Mouse (Mus musculus) spleen, adult 2 months (tissue): ENCODE results near the gene Elp5. TPM values are rescaled to one million over a fixed set of nuclear protein-coding genes. Genes with fewer than 3 reads are reported as not detected.

Experiments used
- DNase-seq, 2 experiments: peaks; one replicate each; pipeline versions ENCODE4 v3.0.0 to v3.0.0-alpha.2; 2012 to 2021; ENCODE audit warnings: low spot score in 2 of 2, low read depth in 1 of 2
- H3K27ac ChIP-seq: fragments of 200-500 bp; 2 replicates; pipeline ENCODE4 v1.5.1; 2012; ENCODE audit warnings: low read length, inconsistent platforms; ENCODE audit not compliant: insufficient read depth
- H3K27me3 ChIP-seq: fragments of 200-500 bp; 2 replicates; pipeline ENCODE4 v1.6.1; 2012; ENCODE audit warnings: mild to moderate bottlenecking, moderate library complexity, low read length, inconsistent platforms; ENCODE audit not compliant: control insufficient read depth, insufficient read depth
- H3K36me3 ChIP-seq: fragments of 200-500 bp; 2 replicates; pipeline ENCODE4 v1.6.1; 2012; ENCODE audit warnings: mild to moderate bottlenecking, low read length, inconsistent platforms; ENCODE audit not compliant: control insufficient read depth, insufficient read depth
- H3K4me1 ChIP-seq: fragments of 200-500 bp; 2 replicates; pipeline ENCODE4 v1.6.1; 2011; ENCODE audit warnings: inconsistent platforms; ENCODE audit not compliant: control insufficient read depth, insufficient read depth, insufficient read length
- H3K4me3 ChIP-seq: fragments of 200-500 bp; 2 replicates; pipeline ENCODE4 v1.5.1; 2011; ENCODE audit warnings: mild to moderate bottlenecking, inconsistent platforms; ENCODE audit not compliant: insufficient read depth, insufficient read length; ENCODE audit errors: extremely low read depth
- CTCF ChIP-seq: fragments of 200-500 bp; IDR thresholded peaks from 2 replicates; pipeline ENCODE4 v1.5.1; 2011; ENCODE audit warnings: mild to moderate bottlenecking, inconsistent platforms; ENCODE audit not compliant: insufficient read depth, insufficient read length, insufficient replicate concordance; ENCODE audit errors: extremely low read depth
- POLR2A ChIP-seq: fragments of 200-500 bp; IDR thresholded peaks from 2 replicates; pipeline ENCODE4 v1.6.1; 2011; ENCODE audit warnings: low read depth, low read length, inconsistent platforms
- WGBS: fragments of 180-500 bp; shearing (Covaris S2); methylation state at CpG from one replicate; pipeline ENCODE4 v1.1.7; 2018; 5-methylcytosine and 5-hydroxymethylcytosine counted together
- polyA plus RNA-seq: library from polyadenylated mRNA; depleted of rRNA; stranded (reverse); fragments of >200 nt; gene quantifications from 2 replicates; pipeline ENCODE4 v1.2.3, GENCODE M21; 2012

Gene Elp5
- polyA plus RNA-seq, 1 experiment: 32.5 TPM

DNA sequence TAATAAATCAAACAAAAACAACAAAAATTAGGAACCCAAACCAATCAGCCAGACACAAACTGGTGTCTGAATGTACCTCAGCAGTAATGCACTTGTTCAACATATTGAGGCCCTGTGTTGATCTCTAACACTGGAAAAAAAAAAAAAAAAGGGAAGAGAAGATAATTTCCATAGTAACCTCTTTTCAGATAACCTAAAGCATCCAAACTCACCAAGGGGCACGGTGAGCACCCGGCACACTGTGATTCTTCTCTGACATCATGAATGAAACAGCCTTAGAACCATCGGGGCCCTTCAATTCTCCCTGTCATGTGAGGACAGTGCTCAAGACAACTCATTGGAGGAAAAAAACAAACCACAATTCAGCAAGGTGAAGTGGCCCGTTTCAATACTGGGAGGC is 52.6 kb downstream of the Elp5 start:
- H3K36me3 ChIP-seq: no peaks in the 10 kb centered on the region
- H3K27me3 ChIP-seq: 0 out of 2 replicates have a peak, but pooled peaks cover 1% of the 10 kb centered on the region
- 52% methylated on average over 4 of the region's 4 CpGs for WGBS
- TF ChIP-seq CTCF: no peak
- H3K4me1 ChIP-seq: peaks cover 9% of the 10 kb centered on the region; the same call in 1 of the 2 replicates
- no peak for DNase-seq
- H3K27ac ChIP-seq: no peak overlapping the region
- no peak overlapping the region for H3K4me3 ChIP-seq

GRCm38 (mm10) chr11:69927501-69927900 is 54.8 kb downstream of the Elp5 start:
- WGBS: 90% methylated on average over 2 of the region's 2 CpGs
- TF ChIP-seq POLR2A (no peak), CTCF (no peak)
- H3K27ac ChIP-seq: no peak overlapping the region
- peaks cover 9% of the 10 kb centered on the region; the same call in 1 of the 2 replicates for H3K4me1 ChIP-seq
- no peak overlapping the region for H3K4me3 ChIP-seq
- H3K36me3 ChIP-seq: no peaks in the 10 kb centered on the region
- DNase-seq: no peak
- H3K27me3 ChIP-seq: no peaks in the 10 kb centered on the region

DNA sequence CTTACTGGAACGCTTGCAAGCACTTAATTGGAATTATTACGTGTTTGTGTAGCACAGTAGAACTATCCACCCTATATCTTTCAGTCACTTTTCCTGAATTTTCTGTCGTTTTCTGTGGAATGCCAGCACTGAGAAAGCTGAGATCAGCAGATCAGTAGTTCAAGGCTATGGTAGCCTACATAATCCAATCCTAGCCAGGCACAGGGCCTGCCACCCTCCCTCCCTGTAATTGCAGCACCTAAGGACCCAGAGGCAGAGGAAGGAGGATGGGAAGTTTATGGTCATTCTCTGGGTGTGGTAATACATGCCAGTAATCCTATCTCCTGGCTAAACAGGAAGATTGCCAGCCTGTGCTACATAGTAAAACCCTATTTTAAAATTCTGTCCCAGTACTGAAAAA is 59.5 kb downstream of the Elp5 start:
- Histone ChIP-seq H3K36me3 (peaks cover 10% of the 10 kb centered on the region), H3K4me3 (no peak overlapping the region), H3K27ac (peak overlapping the region; percentile 40), H3K4me1 (peaks cover 7% of the 10 kb centered on the region; the same call in 1 of the 2 replicates), H3K27me3 (no peaks in the 10 kb centered on the region)
- no peak for DNase-seq
- WGBS: 64% methylated on average over 3 of the region's 3 CpGs
- TF ChIP-seq CTCF (no peak), POLR2A (no peak)

GRCm38 (mm10) chr11:69922012-69922756 is 60.1 kb downstream of the Elp5 start:
- H3K27ac ChIP-seq: peak overlapping the region; percentile 97
- no peak for DNase-seq
- H3K27me3 ChIP-seq: no peaks in the 10 kb centered on the region
- peaks cover 7% of the 10 kb centered on the region; the same call in 1 of the 2 replicates for H3K4me1 ChIP-seq
- H3K4me3 ChIP-seq: peak overlapping the region; percentile 71
- peaks cover 16% of the 10 kb centered on the region for H3K36me3 ChIP-seq
- WGBS: 5% methylated on average over 12 of the region's 12 CpGs
- TF ChIP-seq CTCF (no peak), POLR2A (no peak)

DNA sequence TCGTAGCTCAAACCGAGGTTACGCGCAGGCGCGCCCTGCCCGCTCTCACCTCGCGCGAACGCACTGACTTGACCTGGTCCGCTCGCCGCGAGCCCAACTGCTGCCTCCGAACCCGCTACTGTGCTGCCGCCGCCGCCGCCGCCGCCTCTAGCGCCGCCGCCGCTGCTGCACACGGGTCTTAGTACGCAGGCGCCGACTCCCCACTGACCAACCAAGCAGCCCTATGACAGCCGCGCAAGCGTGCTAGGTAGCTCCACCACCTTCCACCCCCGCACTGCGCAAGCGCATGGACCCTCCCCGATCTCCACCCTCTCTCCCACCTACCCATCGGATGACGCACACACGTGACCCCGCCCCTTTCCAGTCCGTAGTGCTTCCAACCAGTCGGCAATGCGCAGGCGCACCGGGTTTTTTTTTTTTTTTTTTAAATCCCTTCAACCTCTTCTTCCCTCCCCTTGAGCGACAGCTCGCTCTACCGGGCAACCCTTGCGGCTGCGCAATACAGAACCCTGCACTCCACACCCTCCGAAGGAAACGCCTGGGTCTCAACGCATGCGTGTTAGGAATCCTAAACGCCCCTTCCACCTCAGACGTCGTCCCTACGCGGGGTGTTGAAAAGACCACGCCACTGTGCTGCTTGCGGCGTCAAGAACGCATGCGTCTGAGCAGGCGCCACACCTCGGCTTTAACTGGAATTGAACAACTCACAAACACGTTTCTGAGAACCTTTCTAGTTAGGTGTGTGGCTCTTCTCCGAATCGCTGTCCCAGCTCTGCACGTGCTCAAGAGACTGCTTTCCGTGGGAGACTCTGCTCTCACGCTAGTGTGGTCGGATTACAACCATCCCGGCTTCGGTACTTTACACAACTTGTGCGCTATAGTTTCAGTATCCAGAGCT is 61.0 kb downstream of the Elp5 start, which contains the start of gene Eif5a:
Eif5a (minus strand) TSS at position 845 of the 898 bp plus-strand sequence.
- Histone ChIP-seq H3K4me1 (peaks cover 7% of the 10 kb centered on the region; the same call in 1 of the 2 replicates), H3K27me3 (no peaks in the 10 kb centered on the region), H3K36me3 (peaks cover 19% of the 10 kb centered on the region), H3K4me3 (peak within 1 kb of the TSS; percentile 96), H3K27ac (peak within 1 kb of the TSS; percentile 98)
- TF ChIP-seq POLR2A (peak; percentile 80), CTCF (peak; percentile 40; the same call in 1 of the 2 replicates)
- WGBS: under 1% methylated on average over 78 of the region's 78 CpGs
- peak; percentile 100 for DNase-seq

DNA sequence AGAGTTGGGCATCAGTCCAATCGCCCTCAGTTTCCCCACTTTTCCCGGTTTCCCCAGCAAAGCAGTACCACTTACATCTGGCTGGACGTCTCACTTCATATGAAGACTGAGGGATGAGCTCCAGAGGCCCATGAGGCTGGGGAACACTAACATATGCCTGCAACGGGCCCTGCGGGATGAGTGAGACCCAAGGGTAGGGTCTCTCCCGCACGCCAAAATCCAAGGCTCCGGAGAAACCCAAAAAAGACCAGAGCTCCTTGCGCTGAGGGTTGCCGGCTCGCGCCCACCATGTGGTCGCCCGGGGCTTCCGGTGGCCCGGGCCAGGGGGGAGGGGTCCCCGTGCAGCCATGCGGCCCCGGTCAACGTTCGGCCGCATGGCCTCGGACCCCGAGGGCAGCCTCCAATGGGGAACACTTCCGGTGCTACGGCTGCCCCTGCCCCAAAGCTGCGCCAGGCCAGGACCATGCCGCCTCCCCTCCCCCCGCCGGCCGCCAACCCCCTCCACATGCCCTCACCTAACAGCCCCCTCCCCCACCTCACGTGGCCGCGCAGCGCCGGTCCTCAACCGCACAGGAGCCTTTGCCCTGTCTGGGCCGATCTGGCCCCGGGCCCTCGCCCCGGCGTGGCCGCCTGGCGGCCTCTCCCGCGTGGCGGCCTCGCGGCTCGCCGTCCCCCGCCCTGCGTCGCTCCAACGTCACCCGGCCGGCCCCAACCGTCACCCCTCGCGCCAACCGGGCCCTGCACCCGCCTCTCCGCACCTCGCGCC is 61.9 kb downstream of the Elp5 start:
- WGBS: under 1% methylated on average over 41 of the region's 65 CpGs
- Histone ChIP-seq H3K4me1 (peaks cover 7% of the 10 kb centered on the region; the same call in 1 of the 2 replicates), H3K4me3 (peak overlapping the region; percentile 96), H3K27ac (peak overlapping the region; percentile 98), H3K27me3 (no peaks in the 10 kb centered on the region), H3K36me3 (peaks cover 28% of the 10 kb centered on the region)
- TF ChIP-seq CTCF (no peak), POLR2A (no peak)
- DNase-seq: peak in 1 of 2 experiments; percentile 46
